Mouse (Mus musculus): ENCODE measurements at regions not wholly inside any gene's neighbourhood (a gene's known extent, or its start where the extent isn't known, plus 50 kb on each side); places are given as distances from the start of the nearest gene placed in this dataset.

DNA sequence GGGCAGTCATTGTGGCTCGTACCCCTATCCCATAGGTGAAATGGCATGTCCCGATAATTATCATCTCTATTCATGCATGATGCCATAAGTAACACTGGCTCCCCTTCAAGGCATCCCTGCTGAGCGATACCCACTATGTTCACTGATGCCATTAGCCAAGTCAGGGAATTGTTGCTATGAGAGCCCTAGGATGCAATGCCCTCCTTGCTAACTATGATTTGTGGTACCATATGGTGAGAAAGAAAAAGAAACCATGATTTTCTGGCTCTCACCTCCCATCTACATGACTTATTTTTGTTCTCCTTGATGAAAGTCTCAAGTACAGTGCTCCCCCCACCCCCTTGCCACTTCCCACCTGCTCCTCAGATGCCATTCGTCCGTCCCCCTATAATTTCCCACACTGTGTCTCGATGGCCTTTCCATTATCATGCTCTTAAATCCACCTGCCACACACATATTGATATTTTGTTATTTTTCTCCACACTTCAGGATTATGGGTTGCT is 527.1 kb downstream of the Galc start:
- intact Hi-C loops (cut with DNase I): no loop called here
- DNase-seq: peak; percentile 8

DNA sequence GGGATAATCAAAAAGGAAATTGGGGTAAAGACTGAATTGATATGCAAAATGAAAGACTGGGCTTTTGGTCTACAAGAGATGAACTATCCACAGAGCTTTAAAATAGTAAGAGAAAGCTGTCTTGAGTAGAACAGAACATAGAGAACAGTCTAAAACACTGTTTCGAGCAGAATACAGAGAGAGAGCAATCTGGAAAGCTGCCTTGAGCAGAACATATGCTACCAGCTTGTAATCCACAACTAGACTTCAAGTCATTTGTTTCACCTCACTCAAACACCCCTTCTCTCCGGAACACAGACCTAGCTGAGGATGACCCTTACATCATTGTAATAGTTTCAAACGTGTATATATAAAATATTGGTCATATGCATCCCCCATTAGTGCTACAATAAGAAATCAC is 538.7 kb downstream of the Galc start:
- no peak for DNase-seq
- intact Hi-C loops (cut with DNase I): no loop called here

DNA sequence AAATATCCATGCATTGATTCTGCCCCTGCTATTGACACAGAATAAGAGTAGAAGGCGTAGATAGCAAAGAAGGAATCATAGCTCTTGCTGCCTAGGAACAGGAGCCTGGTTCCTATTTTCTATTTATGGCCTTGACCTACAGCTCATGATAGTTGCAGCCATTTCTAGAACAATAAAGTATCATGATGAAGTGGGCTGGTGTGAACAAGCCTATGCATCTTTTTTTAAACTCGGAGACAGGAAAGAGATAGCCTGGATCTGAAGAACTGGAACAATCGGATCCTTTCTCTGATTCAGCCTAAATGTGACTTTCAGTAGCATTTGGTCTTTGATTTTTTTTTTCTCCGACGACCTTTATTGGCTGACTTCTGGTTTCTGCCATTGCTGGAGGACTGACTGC is 541.4 kb downstream of the Galc start:
- intact Hi-C loops (cut with DNase I): no loop called here
- DNase-seq: no peak
